Mouse (Mus musculus): ENCODE measurements around the gene Sgsm2. TPM values are rescaled to one million over a fixed set of nuclear protein-coding genes. Genes with fewer than 3 reads are reported as not detected.

Gene Sgsm2
- 10 to 100 TPM; 19.0 to 22.4 TPM for total RNA-seq (2021)
- long read RNA-seq, experiment 1, full-length matches to known transcripts: 1 of 20 reads
- long read RNA-seq, experiment 1, partial matches to known transcripts: 3 of 20 reads
- long read RNA-seq, experiment 1, other reads (novel, unspliced or antisense): 16 of 20 reads
- long read RNA-seq, experiment 2, partial matches to known transcripts: 1 of 10 reads
- long read RNA-seq, experiment 2, other reads (novel, unspliced or antisense): 9 of 10 reads

GRCm38 (mm10) chr11:74896901-74897677 lies at the start of gene Sgsm2:
TSS of gene Sgsm2 (minus strand) at chr11:74897060.
- peak; percentile 78 to 85 for DNase-seq

- DNase-seq: no peak
Measured at GRCm38 (mm10) chr11:74946348-74946747, 49.5 kb upstream of the Sgsm2 start.

GRCm38 (mm10) chr11:74930391-74930790 lies 33.5 kb upstream of the Sgsm2 start:
- DNase-seq: no peak

GRCm38 (mm10) chr11:74929111-74929510 lies 32.3 kb upstream of the Sgsm2 start:
- no peak for DNase-seq

- DNase-seq: no peak
Measured at GRCm38 (mm10) chr11:74927236-74927725, 30.4 kb upstream of the Sgsm2 start.

GRCm38 (mm10) chr11:74926388-74927005 lies 29.6 kb upstream of the Sgsm2 start:
- DNase-seq: peak; percentile 56 to 59

GRCm38 (mm10) chr11:74925577-74926387 lies 28.9 kb upstream of the Sgsm2 start, which contains the start of the genes Smg6 and Srr:
TSS of gene Smg6 (plus strand) at chr11:74925823.
TSS of gene Srr (minus strand) at chr11:74925948.
- peak; percentile 97 for DNase-seq

- peak; percentile 36 to 40 for DNase-seq
Measured at GRCm38 (mm10) chr11:74924149-74924548, 27.3 kb upstream of the Sgsm2 start.

- no peak for DNase-seq
Measured at GRCm38 (mm10) chr11:74919249-74919648, 22.4 kb upstream of the Sgsm2 start.

GRCm38 (mm10) chr11:74912492-74912891 lies 15.6 kb upstream of the Sgsm2 start:
- no peak for DNase-seq

GRCm38 (mm10) chr11:74909978-74910377 lies 13.1 kb upstream of the Sgsm2 start:
- no peak for DNase-seq

- no peak for DNase-seq
Measured at GRCm38 (mm10) chr11:74908618-74909399, 11.9 kb upstream of the Sgsm2 start.

GRCm38 (mm10) chr11:74907850-74908249 lies 11.0 kb upstream of the Sgsm2 start:
- DNase-seq: no peak

- no peak for DNase-seq
Measured at GRCm38 (mm10) chr11:74902416-74902815, 5.6 kb upstream of the Sgsm2 start.

GRCm38 (mm10) chr11:74901555-74901954 lies 4.7 kb upstream of the Sgsm2 start:
- no peak for DNase-seq

GRCm38 (mm10) chr11:74898517-74898827 lies 1.6 kb upstream of the Sgsm2 start:
- no peak for DNase-seq

GRCm38 (mm10) chr11:74897678-74898516 lies 1.0 kb upstream of the Sgsm2 start, which contains the start of gene Tsr1:
TSS of gene Tsr1 (plus strand) at chr11:74898071.
- peak; percentile 94 to 95 for DNase-seq

- peak; percentile 87 to 89 for DNase-seq
Measured at GRCm38 (mm10) chr11:74895980-74896900, 620 bp downstream of the Sgsm2 start.

GRCm38 (mm10) chr11:74894619-74895018 lies 2.2 kb downstream of the Sgsm2 start:
- no peak for DNase-seq
